Mouse (Mus musculus) CD4-positive, CD25-positive, alpha-beta regulatory T cell, adult 2 months (primary cell): ENCODE results near the gene Fxyd3.
A peak's percentile ranks its signal among the peaks of the same experiment; 100 is the strongest.

Source experiments
- DNase-seq: peaks from one replicate; pipeline ENCODE4 v3.0.0-alpha.2; 2012; ENCODE audit warnings: low read depth, low spot score

The Fxyd3 gene

GRCm38 (mm10) chr7:31076492-31076891, at the start of gene Fxyd3:
Gene Fxyd3, minus strand, starts transcription at chr7:31076704.
- no peak for DNase-seq

GRCm38 (mm10) chr7:31125116-31125515, 48.6 kb upstream of the Fxyd3 start:
- no peak for DNase-seq

- DNase-seq, result no peak
Measured at GRCm38 (mm10) chr7:31124381-31124780, 47.9 kb upstream of the Fxyd3 start.

- DNase-seq, result no peak
Measured at GRCm38 (mm10) chr7:31123697-31124096, 47.2 kb upstream of the Fxyd3 start.

GRCm38 (mm10) chr7:31122641-31123631, 46.4 kb upstream of the Fxyd3 start:
- DNase-seq, result no peak

GRCm38 (mm10) chr7:31119556-31119955, 43.1 kb upstream of the Fxyd3 start:
- DNase-seq, result no peak

GRCm38 (mm10) chr7:31118486-31118885, 42.0 kb upstream of the Fxyd3 start:
- no peak for DNase-seq

GRCm38 (mm10) chr7:31117465-31117864, 41.0 kb upstream of the Fxyd3 start:
- DNase-seq, result no peak

- DNase-seq, result no peak
Measured at GRCm38 (mm10) chr7:31116721-31117145, 40.2 kb upstream of the Fxyd3 start.

GRCm38 (mm10) chr7:31115587-31116043, 39.1 kb upstream of the Fxyd3 start:
- DNase-seq, result no peak

GRCm38 (mm10) chr7:31115182-31115581, 38.7 kb upstream of the Fxyd3 start, which contains the start of gene Hpn:
Gene Hpn, minus strand, starts transcription at chr7:31115290.
- DNase-seq, result no peak

- DNase-seq, result no peak
Measured at GRCm38 (mm10) chr7:31114646-31115045, 38.1 kb upstream of the Fxyd3 start.

- no peak for DNase-seq
Measured at GRCm38 (mm10) chr7:31113800-31114199, 37.3 kb upstream of the Fxyd3 start.

- no peak for DNase-seq
Measured at GRCm38 (mm10) chr7:31112036-31112435, 35.5 kb upstream of the Fxyd3 start.

- DNase-seq, result peak; percentile 81
Measured at GRCm38 (mm10) chr7:31110861-31111385, 34.4 kb upstream of the Fxyd3 start.

GRCm38 (mm10) chr7:31109796-31110195, 33.3 kb upstream of the Fxyd3 start:
- DNase-seq, result no peak

- DNase-seq, result no peak
Measured at GRCm38 (mm10) chr7:31109091-31109490, 32.6 kb upstream of the Fxyd3 start.

GRCm38 (mm10) chr7:31107781-31108180, 31.3 kb upstream of the Fxyd3 start:
- no peak for DNase-seq

GRCm38 (mm10) chr7:31106166-31106565, 29.7 kb upstream of the Fxyd3 start:
- no peak for DNase-seq

- peak; percentile 45 for DNase-seq
Measured at GRCm38 (mm10) chr7:31105061-31105768, 28.7 kb upstream of the Fxyd3 start.

- DNase-seq, result no peak
Measured at GRCm38 (mm10) chr7:31100786-31101185, 24.3 kb upstream of the Fxyd3 start.

- DNase-seq, result no peak
Measured at GRCm38 (mm10) chr7:31099612-31099982, 23.1 kb upstream of the Fxyd3 start.
